Mouse (Mus musculus) hindbrain, embryonic 10.5 days (tissue): ENCODE results near the gene Unc45b. TPM values are rescaled to one million over a fixed set of nuclear protein-coding genes. Genes with fewer than 3 reads are reported as not detected.

Experiments used
- polyA plus RNA-seq: library from polyadenylated mRNA; unstranded; fragments of >200 nt; fragmentation: Nextera tagmentation; extraction: Ambion mirVana; gene quantifications from 2 replicates; pipeline ENCODE4 v1.2.1, GENCODE M21; 2016

Gene Unc45b
- polyA plus RNA-seq, 1 experiment from 2014 or later, result 0.22 TPM

Other genes with a start within 250 kb of the Unc45b start
- 0.37 and 0.41 TPM in 2 replicates for gene Cct6b, start 146.2 kb upstream of the Unc45b start, polyA plus RNA-seq
- 31.6 and 35.8 TPM in 2 replicates for gene Zfp830, start 146.2 kb upstream of the Unc45b start, polyA plus RNA-seq
- gene Lig3, start 129.4 kb upstream of the Unc45b start, polyA plus RNA-seq, result 43.2 and 44.1 TPM in 2 replicates
- 7.4 and 11.0 TPM in 2 replicates for gene Rffl, start 39.3 kb upstream of the Unc45b start, polyA plus RNA-seq
- 15.1 and 17.3 TPM in 2 replicates for gene Rad51d, start 19.9 kb upstream of the Unc45b start, polyA plus RNA-seq
- 0.19 and 0.31 TPM in 2 replicates for gene Fndc8, start 18.4 kb upstream of the Unc45b start, polyA plus RNA-seq
- 37.0 and 41.3 TPM in 2 replicates for gene Nle1, start 2.1 kb upstream of the Unc45b start, polyA plus RNA-seq
- gene Slfn5, start 40.8 kb downstream of the Unc45b start, polyA plus RNA-seq, result 0.11 and 0.48 TPM in 2 replicates
- gene Slfn9, start 81.3 kb downstream of the Unc45b start, polyA plus RNA-seq, result 5.9 and 8.5 TPM in 2 replicates
- gene Slfn8, start 110.3 kb downstream of the Unc45b start, polyA plus RNA-seq, result 0.19 and 0.24 TPM in 2 replicates
- gene Slfn2, start 154.6 kb downstream of the Unc45b start, polyA plus RNA-seq, result 0.85 and 1.9 TPM in 2 replicates
- gene Slfn1, start 206.3 kb downstream of the Unc45b start, polyA plus RNA-seq, result not detected in 2 replicates